Mouse (Mus musculus) left cerebral cortex, adult 8-10 months (tissue): ENCODE measurements around the gene Slc16a4. TPM values are rescaled to one million over a fixed set of nuclear protein-coding genes. Genes with fewer than 3 reads are reported as not detected.
"Not testable (repeated sequence)": the region's sequence is repeated elsewhere in the genome, so short reads cannot be mapped to it uniquely, and the experiment has no call there.

ENCODE experiments used
- DNase-seq, 2 experiments: peaks; one replicate each; pipeline ENCODE4 v3.0.0; 2022; ENCODE audit warnings: low spot score in 2 of 2
- total RNA-seq, 4 experiments: library from RNA; stranded (reverse); gene quantifications; 2 replicates each; pipeline ENCODE4 v1.2.4; 2022

The Slc16a4 gene
- total RNA-seq, 4 experiments from 2014 or later: 1.3 to 1.9 (median 1.7) TPM

GRCm38 (mm10) chr3:107295672-107296360 is 4.8 kb downstream of the Slc16a4 start:
- no peak for DNase-seq

DNA sequence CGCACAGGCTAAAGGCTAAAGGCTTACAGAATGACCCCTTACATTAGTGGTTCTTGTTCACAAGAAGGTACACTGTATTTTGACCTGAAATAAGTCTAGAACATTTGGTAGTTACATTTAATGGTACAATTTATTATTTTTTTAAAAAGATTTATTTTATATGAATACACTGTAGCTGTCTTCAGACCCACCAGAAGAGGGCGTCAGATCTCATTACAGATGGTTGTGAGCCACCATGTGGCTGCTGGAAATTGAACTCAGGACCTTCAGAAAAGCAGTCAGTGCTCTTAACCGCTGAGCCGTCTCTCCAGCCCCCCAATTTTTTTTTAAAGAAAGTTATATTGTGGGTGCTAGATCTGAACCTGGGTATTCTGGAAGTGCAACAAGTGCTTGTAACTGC is 5.9 kb downstream of the Slc16a4 start:
- DNase-seq: not testable (repeated sequence)

DNA sequence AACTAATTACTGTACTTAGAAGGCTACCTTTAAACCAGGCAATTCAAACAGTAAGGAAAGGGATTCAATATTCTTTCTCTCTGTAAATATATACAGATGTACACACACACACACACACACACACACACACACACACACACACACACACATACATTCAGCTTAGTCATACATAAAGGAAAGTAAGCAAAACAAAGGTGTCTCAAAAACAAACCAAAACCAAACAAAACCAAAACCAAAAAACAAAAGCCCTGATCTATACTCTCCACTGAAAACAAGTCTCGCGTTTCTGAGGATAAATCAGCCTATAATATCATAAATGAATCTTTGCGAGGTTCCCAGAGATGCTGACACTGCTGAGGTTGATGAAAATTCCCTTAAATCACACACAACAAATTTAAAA is 26.3 kb downstream of the Slc16a4 start:
- no peak for DNase-seq

- DNase-seq: no peak
These were observed 30.1 kb downstream of the Slc16a4 start for GRCm38 (mm10) chr3:107321141-107321540.

GRCm38 (mm10) chr3:107321776-107322175 is 30.7 kb downstream of the Slc16a4 start:
- no peak for DNase-seq

- DNase-seq: no peak
These were observed 35.4 kb downstream of the Slc16a4 start for GRCm38 (mm10) chr3:107326442-107326841.

GRCm38 (mm10) chr3:107330503-107331424 is 39.7 kb downstream of the Slc16a4 start:
- peak; percentile 5 to 16 for DNase-seq

- no peak for DNase-seq
These were observed 40.7 kb downstream of the Slc16a4 start for GRCm38 (mm10) chr3:107331746-107332126.

- DNase-seq: peak in 1 of 2 experiments; percentile 68
These were observed 41.3 kb downstream of the Slc16a4 start for GRCm38 (mm10) chr3:107332127-107332959.

GRCm38 (mm10) chr3:107332960-107333380 is 41.9 kb downstream of the Slc16a4 start:
- DNase-seq: peak; percentile 86 to 99

- peak; percentile 93 to 99 for DNase-seq
These were observed 42.6 kb downstream of the Slc16a4 start, which contains the start of gene Rbm15 for GRCm38 (mm10) chr3:107333381-107334201. Rbm15 (minus strand) TSS chr3:107333673.

DNA sequence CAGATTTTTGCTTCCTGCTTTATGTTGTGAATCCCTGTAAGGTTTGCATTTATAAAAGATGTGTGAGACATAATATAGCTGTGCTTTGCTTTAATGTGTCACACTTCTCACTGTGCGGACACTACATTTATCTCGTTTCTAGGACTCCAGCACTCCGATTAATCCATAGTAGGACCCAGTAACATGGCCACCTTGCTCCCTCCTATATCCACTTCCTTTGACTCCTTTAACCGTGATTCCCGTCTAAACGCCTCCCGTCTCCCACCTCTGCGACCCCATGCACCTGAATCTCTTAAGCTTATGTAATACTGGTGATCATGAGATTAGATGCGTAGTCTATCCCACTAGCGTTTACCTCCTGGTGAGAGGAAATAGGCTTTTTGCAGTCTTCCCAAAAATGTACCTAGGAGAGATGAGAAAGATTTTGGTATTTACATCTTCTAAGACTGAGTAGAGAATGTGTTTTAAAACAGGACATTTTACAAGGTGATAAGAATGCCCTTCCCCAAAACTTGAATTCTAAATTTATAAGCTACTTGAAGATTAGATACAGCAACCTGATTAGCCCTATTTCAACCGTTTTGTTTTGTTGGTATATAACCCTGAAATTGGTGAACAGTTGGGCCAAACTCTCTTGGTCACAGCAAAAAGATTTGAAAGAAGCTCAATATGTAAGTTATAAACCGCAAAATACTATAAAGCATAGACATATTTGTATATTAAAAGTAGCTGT is 43.3 kb downstream of the Slc16a4 start:
- DNase-seq: no peak

DNA sequence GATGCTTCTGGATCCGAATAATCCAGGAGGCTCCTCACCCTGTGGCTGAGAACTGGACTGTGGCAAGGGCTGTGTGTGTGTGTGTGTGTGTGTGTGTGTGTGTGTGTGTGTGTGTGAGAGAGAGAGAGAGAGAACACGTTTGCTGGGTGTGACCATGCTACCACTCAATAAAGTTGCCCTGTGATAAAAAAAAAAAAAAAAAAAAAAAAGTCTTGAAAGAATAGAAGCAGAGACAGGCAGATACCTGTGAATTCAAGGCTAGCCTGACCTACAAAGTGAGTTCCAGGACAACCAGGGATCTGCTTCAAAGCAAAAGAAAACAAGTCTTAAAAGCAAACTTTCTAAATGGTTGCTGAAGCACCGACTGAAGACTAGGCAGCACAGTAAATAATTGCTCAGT is 52.9 kb downstream of the Slc16a4 start:
- DNase-seq: no peak

- no peak for DNase-seq
These were observed 54.1 kb downstream of the Slc16a4 start for GRCm38 (mm10) chr3:107345033-107345725.

DNA sequence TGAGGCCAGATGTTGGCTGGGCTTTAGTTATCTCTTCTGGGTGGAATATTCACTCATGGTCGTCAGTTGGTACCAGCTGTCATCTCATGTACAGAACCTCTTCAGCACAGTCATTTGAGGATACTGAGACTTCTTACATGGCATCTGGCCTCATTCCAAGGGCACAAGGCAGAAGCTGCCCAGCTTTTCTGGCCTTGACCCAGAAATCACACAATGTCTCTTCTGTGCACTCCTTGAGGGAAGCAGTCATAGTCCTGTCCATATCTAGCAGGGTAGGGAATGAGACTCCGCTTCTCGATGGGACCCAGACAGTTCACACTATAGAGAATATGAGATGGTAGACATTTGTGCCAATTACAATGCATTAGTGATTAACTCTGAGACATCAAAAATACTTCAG is 58.0 kb downstream of the Slc16a4 start:
- no peak for DNase-seq

GRCm38 (mm10) chr3:107351706-107352105 is 60.7 kb downstream of the Slc16a4 start:
- no peak for DNase-seq

GRCm38 (mm10) chr3:107355618-107356260 is 64.7 kb downstream of the Slc16a4 start:
- no peak for DNase-seq

DNA sequence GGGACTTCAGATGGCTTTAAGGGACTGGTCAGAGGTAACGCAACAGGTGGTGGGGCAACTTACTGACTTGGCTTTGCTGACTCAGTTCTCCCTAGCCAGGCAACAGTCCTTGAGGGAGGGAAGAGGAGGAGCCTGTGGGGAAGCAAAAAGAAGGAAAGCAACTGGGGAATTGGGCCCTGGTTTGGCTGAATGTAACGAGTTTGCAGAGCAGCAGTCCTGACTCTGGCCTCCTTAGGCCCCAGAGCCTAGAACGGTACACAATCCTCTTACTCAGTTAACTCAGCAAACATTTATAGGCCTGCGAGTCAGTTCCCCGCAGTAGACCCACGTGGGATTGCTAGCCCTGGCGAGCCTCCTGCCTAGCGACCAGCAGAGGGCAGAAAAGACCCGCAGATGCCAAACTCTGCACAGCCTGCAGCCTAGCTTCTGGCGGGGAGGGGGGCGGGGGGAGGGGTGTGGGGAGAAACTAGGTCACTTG is 66.0 kb downstream of the Slc16a4 start:
- DNase-seq: peak; percentile 58 to 59
